Mouse (Mus musculus) heart, adult 2 months (tissue): ENCODE measurements around the gene Map3k5.

Experiments used
- CTCF ChIP-seq: fragments of 200-600 bp; IDR thresholded peaks from 2 replicates; pipeline ENCODE4 v1.8.1; 2022; ENCODE audit warnings: antibody characterized with exemption, mild to moderate bottlenecking, moderate library complexity
- POLR2A ChIP-seq: fragments of 200-500 bp; IDR thresholded peaks from 2 replicates; pipeline ENCODE4 v1.6.1; 2011; ENCODE audit warnings: mild to moderate bottlenecking, low read depth, low read length, control low read depth; ENCODE audit not compliant: insufficient read depth

GRCm38 (mm10) chr10:19933511-19934383 lies 525 bp upstream of the Map3k5 start:
- peak; percentile 44 for TF ChIP-seq POLR2A
- TF ChIP-seq CTCF: peak; percentile 78
